Mouse (Mus musculus): Measurements from ENCODE around the gene Egflam. TPM values are rescaled to one million over a fixed set of nuclear protein-coding genes. Genes with fewer than 3 reads are reported as not detected.

Gene Egflam
- polyA plus RNA-seq, 2 experiments = 12.3 to 14.1 TPM

GRCm38 (mm10) chr15:7404521-7404920, 6.3 kb upstream of the Egflam start:
- Histone ChIP-seq H3K4me1 (ENCODE audit: control insufficient read depth, insufficient read depth, low read length) (0 out of 2 replicates have a peak, but pooled peaks cover under 1% of the 10 kb centered on the region), H3K27ac (replicated peaks; ENCODE audit: low read depth, low read length) (no peak overlapping the region), H3K9ac (ENCODE audit: low read depth, low read length, severe bottlenecking) (no peak overlapping the region), H3K4me3 (replicated peaks; ENCODE audit: low read length) (no peak overlapping the region), H3K27me3 (ENCODE audit: control insufficient read depth, insufficient read depth, low read length) (no peaks in the 10 kb centered on the region), H3K4me2 (replicated peaks; ENCODE audit: low read depth, low read length, severe bottlenecking) (no peak overlapping the region), H3K36me3 (ENCODE audit: control insufficient read depth, insufficient read depth, low read length) (no peaks in the 10 kb centered on the region), H3K9me3 (ENCODE audit: control insufficient read depth, low read length) (no peaks in the 10 kb centered on the region)
- WGBS = 87% methylated on average over 8 of the region's 8 CpGs
- no peak for DNase-seq (ENCODE audit: low spot score)
- TF ChIP-seq POLR2A (IDR thresholded peaks at IDR 0.05; ENCODE audit: borderline replicate concordance, extremely low read depth, insufficient read depth, insufficient read length) = no peak
- no peak for ATAC-seq (ENCODE audit: low FRiP score, low read depth)

- Histone ChIP-seq H3K9me3 (ENCODE audit: control insufficient read depth, low read length) (no peaks in the 10 kb centered on the region), H3K36me3 (ENCODE audit: control insufficient read depth, insufficient read depth, low read length) (no peaks in the 10 kb centered on the region)
- no peak; the same call in none of the 2 replicates for ATAC-seq (ENCODE audit: low FRiP score, low read depth)
Observed at GRCm38 (mm10) chr15:7398609-7399540, 680 bp upstream of the Egflam start.

DNA sequence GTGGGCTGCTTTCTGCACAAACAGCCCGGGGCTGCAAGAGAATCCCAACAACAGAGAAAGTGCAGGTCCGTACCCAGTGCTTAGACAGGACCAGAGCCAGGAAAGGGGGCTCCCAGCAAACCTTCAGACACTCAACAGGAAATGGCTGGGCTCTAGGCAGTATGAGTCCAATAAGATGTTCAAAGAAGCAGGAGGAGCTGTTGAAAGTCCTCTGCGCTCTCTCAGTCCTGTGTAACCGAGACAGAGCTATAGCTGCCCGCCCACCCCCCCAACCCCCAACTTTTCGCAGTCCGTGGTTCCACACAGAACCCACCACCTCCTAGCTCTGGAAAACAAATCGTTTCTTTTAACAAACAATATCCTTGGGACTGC, 763 bp downstream of the Egflam start:
- H3K9me3 ChIP-seq (ENCODE audit: control insufficient read depth, low read length) = no peaks in the 10 kb centered on the region
- DNase-seq (ENCODE audit: low spot score) = peak; percentile 59

More at GRCm38 (mm10) chr15:7398609-7399540, 680 bp upstream of the Egflam start:
- Histone ChIP-seq H3K4me2 (replicated peaks; ENCODE audit: low read depth, low read length, severe bottlenecking) (peak overlapping the region; percentile 54), H3K27me3 (ENCODE audit: control insufficient read depth, insufficient read depth, low read length) (0 out of 2 replicates have a peak, but pooled peaks cover 5% of the 10 kb centered on the region), H3K4me3 (replicated peaks; ENCODE audit: low read length) (peak overlapping the region; percentile 48), H3K27ac (replicated peaks; ENCODE audit: low read depth, low read length) (peak overlapping the region; percentile 39; the same call in 1 of the 2 replicates), H3K4me1 (ENCODE audit: control insufficient read depth, insufficient read depth, low read length) (peaks cover 16% of the 10 kb centered on the region), H3K9ac (ENCODE audit: low read depth, low read length, severe bottlenecking) (peak overlapping the region; percentile 56)
- WGBS = 4% methylated on average over 17 of the region's 17 CpGs
- no peak for TF ChIP-seq POLR2A (IDR thresholded peaks at IDR 0.05; ENCODE audit: borderline replicate concordance, extremely low read depth, insufficient read depth, insufficient read length)
- no peak for DNase-seq (ENCODE audit: low spot score)

GRCm38 (mm10) chr15:7383349-7383748, 14.8 kb downstream of the Egflam start:
- DNase-seq (ENCODE audit: low spot score) = no peak
- H3K4me3 ChIP-seq (replicated peaks; ENCODE audit: low read length) = no peak overlapping the region
- no peaks in the 10 kb centered on the region for H3K9me3 ChIP-seq (ENCODE audit: control insufficient read depth, low read length)
- no peak overlapping the region for H3K4me2 ChIP-seq (replicated peaks; ENCODE audit: low read depth, low read length, severe bottlenecking)
- H3K9ac ChIP-seq (ENCODE audit: low read depth, low read length, severe bottlenecking) = no peak overlapping the region
- no peak for TF ChIP-seq POLR2A (IDR thresholded peaks at IDR 0.05; ENCODE audit: borderline replicate concordance, extremely low read depth, insufficient read depth, insufficient read length)
- WGBS = 79% methylated on average over 4 of the region's 4 CpGs
- no peak overlapping the region for H3K27ac ChIP-seq (replicated peaks; ENCODE audit: low read depth, low read length)
- H3K27me3 ChIP-seq (ENCODE audit: control insufficient read depth, insufficient read depth, low read length) = no peaks in the 10 kb centered on the region
- no peaks in the 10 kb centered on the region for H3K36me3 ChIP-seq (ENCODE audit: control insufficient read depth, insufficient read depth, low read length)
- peaks cover 10% of the 10 kb centered on the region for H3K4me1 ChIP-seq (ENCODE audit: control insufficient read depth, insufficient read depth, low read length)
- no peak for ATAC-seq (ENCODE audit: low FRiP score, low read depth)

More for the DNA sequence above, 763 bp downstream of the Egflam start:
- Histone ChIP-seq H3K27me3 (ENCODE audit: control insufficient read depth, insufficient read depth, low read length) (0 out of 2 replicates have a peak, but pooled peaks cover 5% of the 10 kb centered on the region), H3K4me2 (replicated peaks; ENCODE audit: low read depth, low read length, severe bottlenecking) (peak overlapping the region; percentile 54), H3K4me3 (replicated peaks; ENCODE audit: low read length) (peak overlapping the region; percentile 48), H3K9ac (ENCODE audit: low read depth, low read length, severe bottlenecking) (peak overlapping the region; percentile 56), H3K36me3 (ENCODE audit: control insufficient read depth, insufficient read depth, low read length) (no peaks in the 10 kb centered on the region), H3K4me1 (ENCODE audit: control insufficient read depth, insufficient read depth, low read length) (peaks cover 16% of the 10 kb centered on the region), H3K27ac (replicated peaks; ENCODE audit: low read depth, low read length) (peak overlapping the region; percentile 39)
- no peak for TF ChIP-seq POLR2A (IDR thresholded peaks at IDR 0.05; ENCODE audit: borderline replicate concordance, extremely low read depth, insufficient read depth, insufficient read length)
- peak; percentile 58 for ATAC-seq (ENCODE audit: low FRiP score, low read depth)
- 0% methylated on average over 8 of the region's 8 CpGs for WGBS

DNA sequence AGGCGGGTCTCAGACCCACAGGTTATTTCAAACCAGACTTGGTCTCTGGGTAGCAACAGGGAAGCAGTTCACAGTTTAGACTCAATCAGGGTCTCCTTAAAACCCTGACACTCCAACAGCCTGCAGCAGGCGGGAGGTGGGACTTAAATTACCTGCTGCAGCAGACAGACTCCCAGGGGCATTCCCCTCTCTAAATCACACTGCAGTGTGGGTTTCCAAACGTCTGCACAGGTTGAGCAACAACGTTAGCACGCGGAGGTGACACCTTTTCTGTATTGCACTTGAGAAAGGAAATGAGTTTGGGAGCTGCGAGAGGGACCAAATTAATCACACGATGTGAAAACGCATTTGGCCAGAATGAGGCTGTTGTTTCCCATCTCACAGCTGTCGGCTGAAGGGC, 15.7 kb downstream of the Egflam start:
- H3K4me3 ChIP-seq (replicated peaks; ENCODE audit: low read length) = no peak overlapping the region
- ATAC-seq (ENCODE audit: low FRiP score, low read depth) = peak; percentile 41; the same call in 1 of the 2 replicates
- no peak overlapping the region for H3K27ac ChIP-seq (replicated peaks; ENCODE audit: low read depth, low read length)
- H3K4me2 ChIP-seq (replicated peaks; ENCODE audit: low read depth, low read length, severe bottlenecking) = no peak overlapping the region
- no peaks in the 10 kb centered on the region for H3K27me3 ChIP-seq (ENCODE audit: control insufficient read depth, insufficient read depth, low read length)
- no peaks in the 10 kb centered on the region for H3K36me3 ChIP-seq (ENCODE audit: control insufficient read depth, insufficient read depth, low read length)
- 23% methylated on average over 10 of the region's 10 CpGs for WGBS
- H3K9ac ChIP-seq (ENCODE audit: low read depth, low read length, severe bottlenecking) = no peak overlapping the region
- peaks cover 10% of the 10 kb centered on the region for H3K4me1 ChIP-seq (ENCODE audit: control insufficient read depth, insufficient read depth, low read length)
- no peak for DNase-seq (ENCODE audit: low spot score)
- no peak for TF ChIP-seq POLR2A (IDR thresholded peaks at IDR 0.05; ENCODE audit: borderline replicate concordance, extremely low read depth, insufficient read depth, insufficient read length)
- no peaks in the 10 kb centered on the region for H3K9me3 ChIP-seq (ENCODE audit: control insufficient read depth, low read length)

All from limb, embryonic 14.5 days (tissue).